Mouse (Mus musculus) splenic B cell, adult 2 months (primary cell): ENCODE data around the gene Hoxc4.

Source experiments
- DNase-seq: peaks from one replicate; pipeline ENCODE4 v3.0.0-alpha.2; 2011; ENCODE audit warnings: low read depth, low spot score
- H3K27me3 ChIP-seq: 2 replicates; pipeline ENCODE4 v1.6.1; 2012; ENCODE audit warnings: mild to moderate bottlenecking, low read length, moderate library complexity, mixed read lengths; ENCODE audit not compliant: control insufficient read depth, poor library complexity, insufficient read depth, severe bottlenecking
- H3K36me3 ChIP-seq: 2 replicates; pipeline ENCODE4 v1.6.1; 2012; ENCODE audit warnings: mild to moderate bottlenecking, low read length, moderate library complexity, mixed read lengths; ENCODE audit not compliant: control insufficient read depth, poor library complexity, insufficient read depth, severe bottlenecking

The Hoxc4 gene

DNA sequence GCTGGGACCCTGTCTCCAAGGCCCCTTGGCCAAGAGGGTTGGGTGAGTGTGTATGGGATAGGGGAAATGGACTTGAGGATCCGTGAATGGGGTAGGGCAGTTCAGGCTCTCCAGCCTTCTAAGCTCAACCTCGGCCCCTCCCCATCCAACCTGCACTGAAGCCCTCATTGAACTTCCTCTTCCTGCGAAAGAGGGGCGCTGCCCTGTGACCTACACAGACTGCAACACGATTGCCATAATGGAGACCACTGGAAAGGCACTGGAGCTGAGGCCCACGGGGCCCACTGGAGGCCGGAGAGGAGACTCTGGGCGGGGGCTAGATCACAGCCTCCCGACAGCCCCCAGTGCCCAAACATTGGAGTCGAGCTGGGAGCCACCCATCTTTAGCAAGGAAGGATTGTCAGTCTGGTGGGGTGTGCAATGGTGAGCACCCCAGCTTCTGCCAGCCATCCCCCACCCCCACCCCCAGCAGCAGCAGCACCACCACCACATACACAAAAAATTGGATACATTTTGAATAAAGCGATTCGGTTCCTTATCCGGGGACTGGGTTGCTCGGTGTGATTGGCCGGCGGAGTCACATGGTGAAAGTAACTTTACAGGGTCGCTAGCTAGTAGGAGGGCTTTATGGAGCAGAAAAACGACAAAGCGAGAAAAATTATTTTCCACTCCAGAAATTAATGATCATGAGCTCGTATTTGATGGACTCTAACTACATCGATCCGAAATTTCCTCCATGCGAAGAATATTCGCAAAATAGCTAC is 15.5 kb downstream of the Hoxc4 start:
- no peak for DNase-seq
- Histone ChIP-seq H3K36me3 (no peaks in the 10 kb centered on the region), H3K27me3 (no peaks in the 10 kb centered on the region; the same call in 1 of the 2 replicates)

GRCm38 (mm10) chr15:103034807-103035547 is 16.2 kb downstream of the Hoxc4 start:
- Histone ChIP-seq H3K36me3 (no peaks in the 10 kb centered on the region), H3K27me3 (no peaks in the 10 kb centered on the region; the same call in 1 of the 2 replicates)
- DNase-seq: no peak

- DNase-seq: no peak
- Histone ChIP-seq H3K36me3 (no peaks in the 10 kb centered on the region), H3K27me3 (no peaks in the 10 kb centered on the region; the same call in 1 of the 2 replicates)
These were observed 16.8 kb downstream of the Hoxc4 start for GRCm38 (mm10) chr15:103035548-103035881.

DNA sequence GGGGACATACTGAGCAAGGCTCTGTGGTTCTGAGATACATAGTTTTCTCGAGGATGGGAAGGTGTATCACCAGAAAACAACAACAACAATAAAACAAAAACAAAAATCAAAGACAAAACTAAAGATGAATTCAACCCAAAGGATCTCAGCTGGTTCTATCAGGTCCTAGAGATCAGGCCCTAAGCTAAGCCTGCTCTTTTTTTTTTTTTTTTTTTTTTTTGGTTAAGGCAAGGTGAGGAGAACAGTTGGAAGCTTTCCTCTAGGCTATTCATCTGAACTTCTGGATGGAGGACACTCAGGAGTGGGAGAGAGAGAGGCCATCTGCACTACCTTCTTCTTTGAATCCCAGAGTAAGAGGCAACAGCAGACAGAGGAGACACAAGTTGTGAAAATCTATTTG is 18.8 kb downstream of the Hoxc4 start:
- no peaks in the 10 kb centered on the region for H3K36me3 ChIP-seq
- no peaks in the 10 kb centered on the region; the same call in 1 of the 2 replicates for H3K27me3 ChIP-seq
- no peak for DNase-seq

DNA sequence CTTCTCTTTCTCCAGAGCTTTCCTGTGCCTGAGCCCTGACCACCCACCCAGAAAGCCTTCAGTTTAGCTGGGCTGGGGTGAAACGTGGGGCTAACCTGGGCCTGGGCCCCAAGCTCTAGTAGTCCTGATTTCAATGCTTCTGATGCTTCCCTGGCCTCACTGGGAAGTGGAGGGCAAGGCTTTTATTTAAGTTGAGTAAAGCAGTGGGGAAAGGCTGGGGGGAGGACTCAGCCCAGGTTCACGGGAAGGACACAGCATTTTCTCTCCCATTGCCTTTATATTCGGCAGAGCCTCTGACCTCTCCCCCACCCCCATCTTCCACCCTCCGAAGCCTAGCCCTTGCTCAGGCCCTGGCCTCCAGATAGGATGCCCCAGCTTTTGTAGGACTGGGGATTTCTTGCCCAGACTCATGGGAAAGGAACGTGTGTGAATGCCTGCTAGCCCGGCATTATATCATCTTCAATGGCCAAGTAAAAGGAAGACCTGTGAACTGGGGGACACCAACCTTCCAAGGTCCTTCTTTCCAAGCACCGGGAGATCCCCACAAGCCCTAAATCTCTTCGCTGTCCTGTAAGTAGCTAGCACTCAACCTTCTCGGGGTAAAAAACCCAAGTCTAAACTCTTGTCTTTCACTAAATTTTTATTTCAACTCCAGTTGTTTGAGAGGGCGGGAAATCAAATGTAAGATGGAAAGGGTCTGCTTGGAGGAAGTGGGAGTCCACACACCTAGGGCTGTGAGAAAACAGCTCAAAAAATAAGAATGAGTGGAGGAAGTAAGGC is 20.2 kb downstream of the Hoxc4 start:
- H3K27me3 ChIP-seq: no peaks in the 10 kb centered on the region; the same call in 1 of the 2 replicates
- no peak for DNase-seq
- no peaks in the 10 kb centered on the region for H3K36me3 ChIP-seq

DNA sequence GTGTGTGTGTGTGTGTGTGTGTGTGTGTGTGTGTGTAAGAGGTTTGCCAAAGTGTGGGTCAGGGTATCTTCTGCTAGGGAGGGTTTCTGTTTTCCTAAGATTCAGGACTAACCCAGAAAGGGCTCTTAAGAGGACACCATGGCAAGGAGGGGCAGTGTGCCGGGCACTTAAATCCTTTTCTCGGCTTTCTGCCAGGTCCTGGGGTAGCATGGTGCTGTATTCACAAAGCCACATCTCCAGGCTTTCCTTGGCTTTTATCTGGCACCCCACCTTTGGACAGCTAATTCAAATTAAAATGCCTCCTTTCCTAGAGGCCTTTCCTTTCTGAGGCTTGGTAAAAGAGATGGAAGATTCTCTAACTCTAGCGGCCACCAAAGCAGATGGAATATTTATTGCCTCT is 20.9 kb downstream of the Hoxc4 start:
- Histone ChIP-seq H3K36me3 (no peaks in the 10 kb centered on the region), H3K27me3 (no peaks in the 10 kb centered on the region; the same call in 1 of the 2 replicates)
- no peak for DNase-seq

DNA sequence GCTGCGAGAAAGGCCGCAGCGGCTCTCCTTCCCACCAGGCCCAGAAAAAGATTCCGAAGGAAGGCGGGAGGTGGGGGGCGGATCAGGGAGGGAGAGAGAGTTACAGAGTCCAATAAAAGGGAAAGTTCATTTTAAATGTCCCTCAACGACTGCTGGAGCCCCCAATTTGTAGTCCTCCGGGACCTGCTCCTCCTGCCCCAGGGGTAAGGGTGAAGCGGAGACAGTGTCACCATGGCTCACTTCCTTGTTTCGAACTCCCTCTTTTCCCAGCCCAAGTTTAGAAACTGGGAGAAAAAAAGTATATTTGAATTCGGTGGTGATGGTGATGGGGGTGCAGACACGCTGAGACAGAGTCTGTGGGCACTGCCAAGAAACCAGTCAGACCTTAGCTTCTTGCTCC is 21.9 kb downstream of the Hoxc4 start:
- H3K36me3 ChIP-seq: no peaks in the 10 kb centered on the region
- H3K27me3 ChIP-seq: no peaks in the 10 kb centered on the region; the same call in 1 of the 2 replicates
- DNase-seq: no peak

- Histone ChIP-seq H3K27me3 (no peaks in the 10 kb centered on the region; the same call in 1 of the 2 replicates), H3K36me3 (no peaks in the 10 kb centered on the region)
- no peak for DNase-seq
These were observed 22.9 kb downstream of the Hoxc4 start for GRCm38 (mm10) chr15:103041613-103042012.

DNA sequence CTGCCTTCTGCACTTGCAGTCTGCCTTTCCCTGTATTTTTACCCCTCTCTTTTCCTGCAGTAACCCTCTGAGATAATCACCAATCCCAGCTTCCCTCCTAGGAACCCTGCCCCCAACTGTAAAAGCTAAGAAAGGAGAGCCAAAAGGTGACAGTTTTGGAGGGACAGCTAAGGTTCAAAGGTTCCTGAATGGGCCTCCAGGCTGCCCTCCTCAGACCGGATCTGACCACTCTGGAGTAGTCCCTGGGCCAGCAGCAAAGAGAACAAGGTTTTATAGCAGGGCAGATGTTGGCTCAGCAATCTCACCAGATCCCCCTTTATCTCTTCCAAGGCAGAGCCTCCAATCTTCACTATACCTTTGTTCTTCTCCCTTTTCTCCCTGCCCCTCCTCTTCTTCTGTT is 23.5 kb downstream of the Hoxc4 start:
- no peak for DNase-seq
- Histone ChIP-seq H3K36me3 (no peaks in the 10 kb centered on the region), H3K27me3 (no peaks in the 10 kb centered on the region; the same call in 1 of the 2 replicates)

DNA sequence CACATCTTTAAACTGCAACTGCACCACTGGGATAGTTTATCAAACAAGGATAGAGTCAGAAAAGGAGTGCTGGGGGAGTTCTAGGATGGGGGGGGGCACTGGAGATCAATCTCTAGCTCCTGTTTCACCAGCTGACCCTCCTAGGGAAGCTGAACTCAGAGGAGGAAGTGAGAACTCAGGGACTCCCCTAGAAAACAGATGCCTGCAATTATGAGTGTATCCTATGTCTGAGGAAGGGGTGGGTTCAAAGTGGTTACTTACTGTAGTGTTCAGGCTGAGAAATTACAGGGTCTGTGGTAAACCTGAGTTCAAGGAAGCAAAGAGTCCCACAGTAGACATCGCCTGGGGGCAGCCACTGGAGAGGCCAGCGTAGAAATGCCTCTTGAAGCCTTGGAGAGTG is 32.9 kb downstream of the Hoxc4 start:
- no peak for DNase-seq
- no peaks in the 10 kb centered on the region for H3K27me3 ChIP-seq
- no peaks in the 10 kb centered on the region for H3K36me3 ChIP-seq

DNA sequence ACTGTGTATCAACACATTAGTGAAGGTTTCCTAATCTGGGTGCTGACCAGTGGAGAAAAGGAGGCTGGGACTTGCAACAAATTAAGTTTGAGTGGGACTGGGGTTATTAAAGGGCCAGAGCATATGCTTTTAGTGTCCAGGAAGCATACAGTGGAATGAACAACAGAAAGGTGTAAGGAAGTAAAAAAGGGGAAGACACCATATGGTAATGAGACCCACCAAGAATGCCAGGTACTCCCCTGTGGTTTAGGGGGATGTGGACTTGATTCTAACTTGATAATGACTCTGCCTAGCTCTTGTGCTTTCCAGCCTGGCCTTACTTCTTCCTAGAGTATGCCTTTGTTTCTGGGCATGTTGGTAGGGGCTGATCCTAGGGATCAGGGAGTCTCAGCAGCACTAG is 34.5 kb downstream of the Hoxc4 start:
- Histone ChIP-seq H3K36me3 (no peaks in the 10 kb centered on the region), H3K27me3 (no peaks in the 10 kb centered on the region)
- DNase-seq: no peak

GRCm38 (mm10) chr15:103056396-103056795 is 37.7 kb downstream of the Hoxc4 start:
- no peak for DNase-seq
- Histone ChIP-seq H3K27me3 (no peaks in the 10 kb centered on the region; the same call in 1 of the 2 replicates), H3K36me3 (no peaks in the 10 kb centered on the region)

DNA sequence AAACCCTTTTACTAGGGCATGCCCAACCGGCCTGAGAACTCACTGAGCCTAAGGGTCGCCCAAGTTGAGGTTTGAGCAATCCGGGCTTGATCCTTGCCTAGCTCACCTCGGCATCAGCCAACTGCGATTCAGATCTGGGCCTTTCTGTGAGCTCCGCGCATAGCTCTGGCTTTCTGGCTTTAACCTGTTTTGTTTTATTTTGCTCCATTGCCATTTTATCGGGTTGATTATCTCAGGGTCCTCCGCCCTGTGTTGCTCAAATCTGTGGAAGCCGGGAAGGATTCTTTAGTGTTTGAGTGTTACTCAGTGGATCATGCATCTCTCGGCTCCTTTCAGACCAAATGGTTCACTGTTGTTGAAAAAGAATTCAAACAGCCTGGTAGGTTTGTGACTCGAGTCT is 40.0 kb downstream of the Hoxc4 start:
- Histone ChIP-seq H3K36me3 (no peaks in the 10 kb centered on the region), H3K27me3 (no peaks in the 10 kb centered on the region; the same call in 1 of the 2 replicates)
- no peak for DNase-seq

GRCm38 (mm10) chr15:103059393-103059992 is 40.8 kb downstream of the Hoxc4 start:
- Histone ChIP-seq H3K36me3 (no peaks in the 10 kb centered on the region), H3K27me3 (no peaks in the 10 kb centered on the region; the same call in 1 of the 2 replicates)
- DNase-seq: no peak
